Mouse (Mus musculus): Measurements from ENCODE around the gene Coq10a. TPM values are rescaled to one million over a fixed set of nuclear protein-coding genes. Genes with fewer than 3 reads are reported as not detected.

The Coq10a gene
- 28.6 to 37.3 TPM (median 32.6 TPM) in 4 replicates for total RNA-seq (2023)

GRCm38 (mm10) chr10:128368402-128369217 lies at the start of gene Coq10a:
Coq10a (minus strand) TSS chr10:128368997.

GRCm38 (mm10) chr10:128411211-128412054 lies 42.6 kb upstream of the Coq10a start, which contains the start of the genes Nabp2 and Rnf41:
Nabp2 (minus strand) TSS chr10:128411492.
Rnf41 (plus strand) TSS chr10:128411657.

GRCm38 (mm10) chr10:128401056-128401455 lies 32.3 kb upstream of the Coq10a start, which contains the start of gene Slc39a5:
Slc39a5 (minus strand) TSS chr10:128401229.

GRCm38 (mm10) chr10:128376455-128377211 lies 7.8 kb upstream of the Coq10a start, which contains the start of gene Ankrd52:
Ankrd52 (plus strand) TSS chr10:128377115.

GRCm38 (mm10) chr10:128337306-128338181 lies 31.3 kb downstream of the Coq10a start, which contains the start of gene Cs:
Cs (plus strand) TSS chr10:128337734.

GRCm38 (mm10) chr10:128322141-128323108 lies 46.4 kb downstream of the Coq10a start, which contains the start of gene Cnpy2:
Cnpy2 (plus strand) TSS chr10:128322459.

Other genes starting within 250 kb of the Coq10a start
- 43.9 to 52.8 TPM (median 47.8 TPM) in 4 replicates for gene Rbms2, start 188.7 kb downstream of the Coq10a start, total RNA-seq (2023)
- gene Gls2, start 174.5 kb downstream of the Coq10a start, total RNA-seq (2023), result not detected in 4 replicates
- 12.3 to 17.4 TPM (median 15.1 TPM) in 4 replicates for gene Spryd4, start 157.2 kb downstream of the Coq10a start, total RNA-seq (2023)
- gene Mip, start 143.2 kb downstream of the Coq10a start, total RNA-seq (2023), result not detected in 4 replicates
- 13.7 to 23.7 TPM (median 16.3 TPM) in 4 replicates for gene Timeless, start 136.9 kb downstream of the Coq10a start, total RNA-seq (2023)
- gene Apon, start 114.9 kb downstream of the Coq10a start, total RNA-seq (2023), result not detected in 4 replicates
- gene Apof, start 100.3 kb downstream of the Coq10a start, total RNA-seq (2023), result 0.75 to 1.4 TPM (median 0.93 TPM) in 4 replicates
- 110 to 128 TPM (median 114 TPM) in 4 replicates for gene Stat2, start 98.4 kb downstream of the Coq10a start, total RNA-seq (2023)
- gene Il23a, start 70.2 kb downstream of the Coq10a start, total RNA-seq (2023), result not detected in 4 replicates
- 62.2 to 69.4 TPM (median 65.8 TPM) in 4 replicates for gene Pan2, start 65.7 kb downstream of the Coq10a start, total RNA-seq (2023)
- 18.8 to 20.8 TPM (median 19.5 TPM) in 4 replicates for gene Cnpy2, start 46.5 kb downstream of the Coq10a start, total RNA-seq (2023)
- 101 to 110 TPM (median 110 TPM) in 4 replicates for gene Cs, start 31.3 kb downstream of the Coq10a start, total RNA-seq (2023)
- 67.5 to 68.6 TPM (median 68.3 TPM) in 4 replicates for gene Ankrd52, start 8.1 kb upstream of the Coq10a start, total RNA-seq (2023)
- not detected in 4 replicates for gene Slc39a5, start 32.2 kb upstream of the Coq10a start, total RNA-seq (2023)
- gene Nabp2, start 42.5 kb upstream of the Coq10a start, total RNA-seq (2023), result 39.1 to 49.2 TPM (median 47.1 TPM) in 4 replicates
- gene Rnf41, start 42.7 kb upstream of the Coq10a start, total RNA-seq (2023), result 61.4 to 67.3 TPM (median 65.5 TPM) in 4 replicates
- 145 to 160 TPM (median 147 TPM) in 4 replicates for gene Smarcc2, start 90.3 kb upstream of the Coq10a start, total RNA-seq (2023)
- gene Myl6, start 125.1 kb upstream of the Coq10a start, total RNA-seq (2023), result 488 to 539 TPM (median 516 TPM) in 4 replicates
- 0.58 to 0.75 TPM in 2 of 4 replicates, not detected in the others for gene Myl6b, start 129.7 kb upstream of the Coq10a start, total RNA-seq (2023)
- gene Esyt1, start 156.9 kb upstream of the Coq10a start, total RNA-seq (2023), result 224 to 242 TPM (median 239 TPM) in 4 replicates
- gene Zc3h10, start 178.8 kb upstream of the Coq10a start, total RNA-seq (2023), result 85.5 to 103 TPM (median 90.6 TPM) in 4 replicates
- 3,750 to 3,896 TPM (median 3,770 TPM) in 4 replicates for gene Rpl41, start 180.3 kb upstream of the Coq10a start, total RNA-seq (2023)
- gene Pa2g4, start 197.0 kb upstream of the Coq10a start, total RNA-seq (2023), result 73.4 to 79.8 TPM (median 76.2 TPM) in 4 replicates
- gene Erbb3, start 220.7 kb upstream of the Coq10a start, total RNA-seq (2023), result 1.0 to 1.2 TPM (median 1.1 TPM) in 4 replicates

All from B cell, adult 62 days (primary cell).